Mouse (Mus musculus) brain, embryonic 14.5 days (tissue): Measurements from ENCODE around the gene Trim71. TPM values are rescaled to one million over a fixed set of nuclear protein-coding genes. Genes with fewer than 3 reads are reported as not detected.

Experiments used
- DNase-seq: peaks from one replicate; pipeline ENCODE4 v3.0.0-alpha.2; 2011; ENCODE audit warnings: low read depth
- CTCF ChIP-seq: fragments of 200-500 bp; IDR thresholded peaks from 2 replicates; pipeline ENCODE4 v1.5.1; 2012; ENCODE audit warnings: inconsistent platforms, mild to moderate bottlenecking, moderate library complexity, borderline replicate concordance; ENCODE audit not compliant: insufficient read depth, insufficient read length; ENCODE audit errors: extremely low read depth
- POLR2A ChIP-seq: fragments of 200-500 bp; IDR thresholded peaks from 2 replicates; pipeline ENCODE4 v1.6.1; 2012; ENCODE audit warnings: mild to moderate bottlenecking, inconsistent platforms, borderline replicate concordance; ENCODE audit not compliant: poor library complexity, insufficient read depth, insufficient read length, severe bottlenecking; ENCODE audit errors: extremely low read depth
- polyA plus RNA-seq: library from polyadenylated mRNA; depleted of rRNA; stranded (reverse); fragments of >200 nt; gene quantifications from 2 replicates; pipeline ENCODE4 v1.2.3, GENCODE M21; 2012; rRNA removed

Trim71 gene
- polyA plus RNA-seq, 1 experiment = 0.31 TPM

GRCm38 (mm10) chr9:114462569-114462968 is 101.6 kb downstream of the Trim71 start:
- TF ChIP-seq CTCF = no peak
- no peak for TF ChIP-seq POLR2A
- DNase-seq = no peak

- TF ChIP-seq CTCF = no peak
- TF ChIP-seq POLR2A = no peak
- no peak for DNase-seq
Observed at GRCm38 (mm10) chr9:114458436-114458835, 105.7 kb downstream of the Trim71 start.

Other genes starting within 250 kb of the Trim71 start
- gene Bcl2a1c, start 234.2 kb downstream of the Trim71 start, polyA plus RNA-seq = not detected in 2 replicates
- 26.2 and 32.6 TPM in 2 replicates for gene Crtap, start 173.7 kb downstream of the Trim71 start, polyA plus RNA-seq
- 25.3 and 27.4 TPM in 2 replicates for gene Glb1, start 163.3 kb downstream of the Trim71 start, polyA plus RNA-seq
- gene Tmppe, start 163.3 kb downstream of the Trim71 start, polyA plus RNA-seq = 3.2 and 4.9 TPM in 2 replicates
- gene Ccr4, start 59.5 kb downstream of the Trim71 start, polyA plus RNA-seq = 0.05 TPM in 1 of 2 replicates, not detected in the other
- gene C130032M10Rik, start 48.7 kb downstream of the Trim71 start, polyA plus RNA-seq = not detected in 2 replicates
- 64.4 and 67.7 TPM in 2 replicates for gene Cnot10, start 75.8 kb upstream of the Trim71 start, polyA plus RNA-seq
- gene Dync1li1, start 124.4 kb upstream of the Trim71 start, polyA plus RNA-seq = 61.5 and 87.4 TPM in 2 replicates
- gene Cmtm6, start 166.7 kb upstream of the Trim71 start, polyA plus RNA-seq = 14.0 and 14.2 TPM in 2 replicates
- 17.5 and 22.9 TPM in 2 replicates for gene Cmtm7, start 217.5 kb upstream of the Trim71 start, polyA plus RNA-seq